Mouse (Mus musculus): ENCODE data around the gene Ccdc6.

- TF ChIP-seq FLI1 (IDR thresholded peaks at IDR 0.05; ENCODE audit: low read length): no peak
- TF ChIP-seq GATA1 (IDR thresholded peaks at IDR 0.05; ENCODE audit: borderline replicate concordance, low read length): no peak
These were observed 3.1 kb upstream of the Ccdc6 start for GRCm38 (mm10) chr10:70093782-70094181.
